Mouse (Mus musculus): Measurements from ENCODE around the gene Asgr2. TPM values are rescaled to one million over a fixed set of nuclear protein-coding genes. Genes with fewer than 3 reads are reported as not detected.

Gene Asgr2
- total and polyA plus RNA-seq, 3 experiments = not detected

DNA sequence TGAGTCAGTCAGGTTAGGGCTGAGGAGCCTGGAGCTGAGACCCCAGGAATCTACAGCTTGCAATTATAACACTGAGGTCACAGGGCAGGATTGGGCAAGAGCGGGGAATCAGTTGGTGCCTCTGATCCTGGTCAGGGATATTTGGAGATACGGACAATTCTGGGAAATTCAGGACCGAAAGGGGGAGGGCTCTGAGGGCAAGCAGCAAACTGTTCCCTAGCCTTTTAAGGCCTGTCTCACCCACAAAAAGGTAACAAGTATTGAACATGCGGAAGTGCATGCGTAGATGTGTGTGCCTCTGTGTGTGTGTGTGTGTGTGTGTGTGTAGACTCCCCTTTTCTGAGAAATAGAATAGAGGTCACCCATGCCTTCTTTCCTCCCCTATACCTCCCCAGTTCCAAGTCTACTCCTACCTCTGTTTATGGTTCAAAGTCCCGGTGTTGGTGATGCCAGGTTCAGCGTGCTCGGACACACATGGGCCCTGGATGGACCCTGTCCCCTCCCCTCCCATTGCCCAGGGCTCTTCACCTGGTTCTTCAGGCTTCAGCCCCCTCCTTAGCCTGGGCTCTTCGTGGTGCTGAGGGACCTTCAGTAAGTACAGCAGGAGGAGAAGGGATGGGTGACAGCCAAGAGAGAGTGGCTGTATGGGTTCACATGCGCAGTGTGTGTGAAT, 38.4 kb upstream of the Asgr2 start, which contains the start of gene Asgr1:
Gene Asgr1, plus strand, starts transcription at position 188 of the 673 bp plus-strand sequence.
- DNase-seq (ENCODE audit: low spot score) = no peak
- Histone ChIP-seq H3K4me3 (ENCODE audit: low read depth, low read length) (no peak within 1 kb of the TSS), H3K4me1 (ENCODE audit: insufficient read depth, low read depth, low read length) (peaks cover 6% of the 10 kb centered on the region), H3K36me3 (replicated peaks) (no peaks in the 10 kb centered on the region), H3K27me3 (ENCODE audit: insufficient read depth, low read length) (peaks cover 44% of the 10 kb centered on the region), H3K9me3 (replicated peaks) (no peaks in the 10 kb centered on the region)
- ATAC-seq (ENCODE audit: extremely low read depth, insufficient number of reproducible peaks, low FRiP score, poor library complexity, severe bottlenecking) = no peak
- no peak for TF ChIP-seq GATA1 (IDR thresholded peaks at IDR 0.05; ENCODE audit: borderline replicate concordance, low read length)
- no peak for TF ChIP-seq GATA2 (IDR thresholded peaks at IDR 0.05; ENCODE audit: borderline replicate concordance, low read depth, low read length)
- no peak for TF ChIP-seq POLR2AphosphoS5 (IDR thresholded peaks at IDR 0.05; ENCODE audit: insufficient replicate concordance, low read depth, low read length)
- TF ChIP-seq CTCF (IDR thresholded peaks at IDR 0.05; ENCODE audit: low read depth, low read length) = no peak
- TF ChIP-seq TAL1 (conservative IDR thresholded peaks at IDR 0.05; ENCODE audit: low read depth, low read length) = no peak

DNA sequence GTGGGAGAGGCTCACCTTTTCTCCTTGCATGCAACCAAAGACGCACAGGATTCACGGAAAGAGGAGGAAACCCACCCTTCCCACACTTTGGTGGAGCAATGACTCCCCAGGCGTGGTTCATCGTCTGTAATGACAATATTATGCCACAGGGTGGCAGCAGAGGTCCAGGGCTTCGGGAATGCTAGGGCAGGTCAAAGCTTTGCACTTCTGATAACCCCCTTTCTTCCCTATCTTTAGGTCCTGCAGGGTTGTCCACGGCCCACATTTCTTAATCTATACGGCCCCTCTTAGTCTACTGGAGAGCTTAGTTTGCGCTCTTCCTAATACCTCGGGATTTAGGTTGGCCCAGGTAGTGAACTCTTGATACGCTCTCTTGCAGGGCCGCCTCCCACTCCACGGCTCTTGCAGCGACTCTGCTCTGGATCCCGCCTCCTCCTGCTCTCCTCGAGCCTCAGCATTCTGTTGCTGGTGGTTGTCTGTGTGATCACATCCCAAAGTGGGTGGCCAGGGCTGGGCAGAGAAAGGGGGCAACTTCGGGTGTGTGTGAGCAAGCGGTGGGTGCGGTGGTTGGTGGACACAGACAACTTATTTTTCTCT, 36.7 kb upstream of the Asgr2 start:
- Histone ChIP-seq H3K4me1 (ENCODE audit: insufficient read depth, low read depth, low read length) (peaks cover 6% of the 10 kb centered on the region), H3K9me3 (replicated peaks) (no peaks in the 10 kb centered on the region), H3K4me3 (ENCODE audit: low read depth, low read length) (no peak overlapping the region), H3K36me3 (replicated peaks) (no peaks in the 10 kb centered on the region), H3K27me3 (ENCODE audit: insufficient read depth, low read length) (peaks cover 40% of the 10 kb centered on the region)
- no peak for ATAC-seq (ENCODE audit: extremely low read depth, insufficient number of reproducible peaks, low FRiP score, poor library complexity, severe bottlenecking)
- peak; percentile 60 for DNase-seq (ENCODE audit: low spot score)
- TF ChIP-seq POLR2AphosphoS5 (IDR thresholded peaks at IDR 0.05; ENCODE audit: insufficient replicate concordance, low read depth, low read length) (no peak), CTCF (IDR thresholded peaks at IDR 0.05; ENCODE audit: low read depth, low read length) (peak; percentile 92)

DNA sequence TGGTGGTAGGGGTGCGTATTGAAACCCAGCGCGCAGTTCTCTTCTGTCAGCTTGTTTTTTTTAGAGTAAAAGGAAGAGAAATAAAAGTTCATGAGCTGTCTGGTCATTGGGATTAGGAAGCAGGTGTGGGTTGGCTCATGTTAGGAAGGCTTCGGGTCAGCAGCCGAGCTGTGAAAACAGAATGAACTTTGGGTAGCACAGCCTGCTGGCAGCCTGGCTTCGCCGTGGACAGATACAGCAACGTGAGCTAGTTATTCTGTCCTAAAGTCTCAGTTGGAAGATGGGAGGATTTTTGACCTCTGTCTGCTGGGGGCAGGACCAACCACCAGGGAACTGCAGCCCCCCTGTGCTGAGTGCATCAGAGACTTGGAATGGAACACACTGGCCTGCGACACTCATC, 34.6 kb upstream of the Asgr2 start:
- Histone ChIP-seq H3K4me1 (ENCODE audit: insufficient read depth, low read depth, low read length) (peaks cover 6% of the 10 kb centered on the region), H3K4me3 (ENCODE audit: low read depth, low read length) (no peak overlapping the region), H3K36me3 (replicated peaks) (no peaks in the 10 kb centered on the region), H3K27me3 (ENCODE audit: insufficient read depth, low read length) (peaks cover 28% of the 10 kb centered on the region), H3K9me3 (replicated peaks) (no peaks in the 10 kb centered on the region)
- no peak for ATAC-seq (ENCODE audit: extremely low read depth, insufficient number of reproducible peaks, low FRiP score, poor library complexity, severe bottlenecking)
- DNase-seq (ENCODE audit: low spot score) = no peak
- TF ChIP-seq TAL1 (conservative IDR thresholded peaks at IDR 0.05; ENCODE audit: low read depth, low read length) = no peak
- no peak for TF ChIP-seq GATA1 (IDR thresholded peaks at IDR 0.05; ENCODE audit: borderline replicate concordance, low read length)
- no peak for TF ChIP-seq POLR2AphosphoS5 (IDR thresholded peaks at IDR 0.05; ENCODE audit: insufficient replicate concordance, low read depth, low read length)
- no peak for TF ChIP-seq CTCF (IDR thresholded peaks at IDR 0.05; ENCODE audit: low read depth, low read length)
- no peak for TF ChIP-seq GATA2 (IDR thresholded peaks at IDR 0.05; ENCODE audit: borderline replicate concordance, low read depth, low read length)

DNA sequence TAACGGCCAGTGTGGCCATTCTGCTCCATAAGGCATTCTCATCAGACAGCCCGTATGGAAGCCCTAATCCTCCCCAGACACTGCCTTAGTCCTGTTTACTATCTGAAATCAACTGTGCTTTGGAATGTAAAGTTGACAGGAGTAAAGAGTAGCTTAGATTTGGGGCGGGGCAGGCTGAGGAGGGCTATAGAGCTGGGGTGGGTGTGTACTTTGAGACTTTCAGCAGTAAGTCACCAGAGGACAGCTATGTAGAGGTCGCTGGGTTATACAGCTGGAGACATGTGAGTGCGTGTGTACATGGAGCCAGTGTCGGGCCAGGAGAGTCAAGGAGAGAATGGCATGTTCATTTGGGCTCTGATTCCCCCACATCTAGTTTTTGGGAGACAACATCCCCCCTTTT, 32.5 kb upstream of the Asgr2 start:
- Histone ChIP-seq H3K4me1 (ENCODE audit: insufficient read depth, low read depth, low read length) (peaks cover 6% of the 10 kb centered on the region), H3K4me3 (ENCODE audit: low read depth, low read length) (no peak overlapping the region), H3K36me3 (replicated peaks) (no peaks in the 10 kb centered on the region), H3K9me3 (replicated peaks) (peaks cover 5% of the 10 kb centered on the region; the same call in 1 of the 2 replicates), H3K27me3 (ENCODE audit: insufficient read depth, low read length) (peaks cover 11% of the 10 kb centered on the region)
- no peak for ATAC-seq (ENCODE audit: extremely low read depth, insufficient number of reproducible peaks, low FRiP score, poor library complexity, severe bottlenecking)
- DNase-seq (ENCODE audit: low spot score) = no peak
- TF ChIP-seq CTCF (IDR thresholded peaks at IDR 0.05; ENCODE audit: low read depth, low read length) (no peak), GATA1 (IDR thresholded peaks at IDR 0.05; ENCODE audit: borderline replicate concordance, low read length) (no peak), TAL1 (conservative IDR thresholded peaks at IDR 0.05; ENCODE audit: low read depth, low read length) (no peak), GATA2 (IDR thresholded peaks at IDR 0.05; ENCODE audit: borderline replicate concordance, low read depth, low read length) (no peak), POLR2AphosphoS5 (IDR thresholded peaks at IDR 0.05; ENCODE audit: insufficient replicate concordance, low read depth, low read length) (no peak)

DNA sequence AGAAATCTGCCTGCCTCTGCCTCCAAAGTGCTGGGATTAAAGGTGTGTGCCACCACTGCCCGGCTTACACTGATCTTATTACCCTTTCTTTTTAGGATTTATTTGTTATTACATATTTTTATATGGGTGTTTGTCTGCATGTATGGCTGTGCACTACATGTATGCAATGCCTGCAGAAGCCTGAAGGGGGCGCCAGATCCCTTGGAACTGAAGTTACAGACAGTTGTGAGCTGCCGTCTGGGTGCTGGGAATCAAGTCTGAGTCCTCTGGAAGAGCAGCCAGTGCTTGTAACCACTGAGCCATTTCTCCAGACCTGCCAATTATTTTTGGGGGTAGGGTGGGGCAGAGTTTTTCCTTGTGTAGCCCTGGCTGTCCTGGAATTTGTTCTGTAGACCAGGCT, 29.4 kb upstream of the Asgr2 start:
- H3K4me3 ChIP-seq (ENCODE audit: low read depth, low read length) = no peak overlapping the region
- no peaks in the 10 kb centered on the region for H3K36me3 ChIP-seq (replicated peaks)
- H3K9me3 ChIP-seq (replicated peaks) = peaks cover 5% of the 10 kb centered on the region; the same call in 1 of the 2 replicates
- no peak for TF ChIP-seq TAL1 (conservative IDR thresholded peaks at IDR 0.05; ENCODE audit: low read depth, low read length)
- TF ChIP-seq GATA2 (IDR thresholded peaks at IDR 0.05; ENCODE audit: borderline replicate concordance, low read depth, low read length) = no peak
- no peak for TF ChIP-seq CTCF (IDR thresholded peaks at IDR 0.05; ENCODE audit: low read depth, low read length)
- TF ChIP-seq GATA1 (IDR thresholded peaks at IDR 0.05; ENCODE audit: borderline replicate concordance, low read length) = no peak
- TF ChIP-seq POLR2AphosphoS5 (IDR thresholded peaks at IDR 0.05; ENCODE audit: insufficient replicate concordance, low read depth, low read length) = no peak
- no peak for ATAC-seq (ENCODE audit: extremely low read depth, insufficient number of reproducible peaks, low FRiP score, poor library complexity, severe bottlenecking)
- DNase-seq (ENCODE audit: low spot score) = no peak
- H3K27me3 ChIP-seq (ENCODE audit: insufficient read depth, low read length) = no peaks in the 10 kb centered on the region
- 0 out of 2 replicates have a peak, but pooled peaks cover 5% of the 10 kb centered on the region for H3K4me1 ChIP-seq (ENCODE audit: insufficient read depth, low read depth, low read length)

DNA sequence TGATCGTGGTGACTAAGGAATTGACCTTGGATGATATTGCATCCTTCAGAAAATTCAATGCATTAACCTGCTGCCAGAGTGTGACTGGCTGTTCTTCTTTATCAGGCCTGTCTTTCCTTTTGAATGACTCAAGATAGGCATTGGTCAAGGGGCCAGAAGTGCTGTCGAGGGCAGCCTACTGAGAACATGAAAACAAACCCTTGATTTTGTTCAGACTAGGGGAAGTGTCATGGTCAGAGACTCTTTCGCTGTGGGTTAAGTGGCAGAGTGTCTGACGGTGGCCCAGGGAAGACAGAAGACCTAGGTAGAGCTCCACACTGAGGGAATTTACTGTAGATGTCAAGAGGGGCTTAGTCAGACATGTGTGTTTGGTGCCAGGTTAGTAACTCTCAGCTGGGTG, 25.7 kb upstream of the Asgr2 start:
- no peak for TF ChIP-seq CTCF (IDR thresholded peaks at IDR 0.05; ENCODE audit: low read depth, low read length)
- no peak for TF ChIP-seq GATA2 (IDR thresholded peaks at IDR 0.05; ENCODE audit: borderline replicate concordance, low read depth, low read length)
- TF ChIP-seq TAL1 (conservative IDR thresholded peaks at IDR 0.05; ENCODE audit: low read depth, low read length) = no peak
- TF ChIP-seq GATA1 (IDR thresholded peaks at IDR 0.05; ENCODE audit: borderline replicate concordance, low read length) = no peak
- no peak for TF ChIP-seq POLR2AphosphoS5 (IDR thresholded peaks at IDR 0.05; ENCODE audit: insufficient replicate concordance, low read depth, low read length)
- DNase-seq (ENCODE audit: low spot score) = no peak
- Histone ChIP-seq H3K4me3 (ENCODE audit: low read depth, low read length) (no peak overlapping the region), H3K9me3 (replicated peaks) (peaks cover 5% of the 10 kb centered on the region; the same call in 1 of the 2 replicates), H3K27me3 (ENCODE audit: insufficient read depth, low read length) (peaks cover 2% of the 10 kb centered on the region; the same call in 1 of the 2 replicates), H3K36me3 (replicated peaks) (no peaks in the 10 kb centered on the region), H3K4me1 (ENCODE audit: insufficient read depth, low read depth, low read length) (0 out of 2 replicates have a peak, but pooled peaks cover 5% of the 10 kb centered on the region)
- no peak for ATAC-seq (ENCODE audit: extremely low read depth, insufficient number of reproducible peaks, low FRiP score, poor library complexity, severe bottlenecking)

All from G1E (cell line).